Mouse (Mus musculus) myocyte (in vitro differentiated cells): Measurements from ENCODE around the gene Prkn. TPM values are rescaled to one million over a fixed set of nuclear protein-coding genes. Genes with fewer than 3 reads are reported as not detected.
A peak's percentile ranks its signal among the peaks of the same experiment; 100 is the strongest.

Experiments
- H3K27me3 ChIP-seq: one replicate; pipeline ENCODE4 v1.6.1; 2011; ENCODE audit not compliant: control insufficient read depth, insufficient read depth, insufficient read length
- H3K36me3 ChIP-seq: one replicate; pipeline ENCODE4 v1.6.1; 2011; ENCODE audit not compliant: control insufficient read depth, insufficient read depth
- H3K4me2 ChIP-seq: one replicate; pipeline ENCODE4 v1.6.1; 2011; ENCODE audit warnings: low read depth, control low read depth
- H3K4me3 ChIP-seq: one replicate; pipeline ENCODE4 v1.5.1; 2011; ENCODE audit warnings: mild to moderate bottlenecking, control low read depth, moderate library complexity
- H3K79me2 ChIP-seq: one replicate; pipeline ENCODE4 v1.6.1; 2011; ENCODE audit not compliant: control insufficient read depth, insufficient read depth
- H3ac ChIP-seq: one replicate; pipeline ENCODE4 v1.6.1; 2011; ENCODE audit not compliant: control insufficient read depth, insufficient read length
- CEBPB ChIP-seq: IDR thresholded peaks from 2 replicates; pipeline ENCODE4 v1.6.1; 2011; ENCODE audit warnings: mild to moderate bottlenecking, moderate library complexity; ENCODE audit not compliant: poor library complexity, insufficient read depth, severe bottlenecking
- E2F4 ChIP-seq: IDR thresholded peaks from one replicate; pipeline ENCODE4 v1.6.1; 2011; ENCODE audit warnings: mild to moderate bottlenecking, control low read depth, moderate library complexity; ENCODE audit not compliant: insufficient read depth
- MAX ChIP-seq: IDR thresholded peaks from one replicate; pipeline ENCODE4 v1.6.1; 2011; ENCODE audit warnings: low read depth, mild to moderate bottlenecking, control low read depth
- MYOD1 ChIP-seq, 3 experiments: IDR thresholded peaks; one replicate each; pipeline ENCODE4 v1.6.1; 2011; ENCODE audit warnings: control low read depth in 2 of 3, low read depth in 2 of 3, mild to moderate bottlenecking in 2 of 3, moderate library complexity in 1 of 3; ENCODE audit not compliant: insufficient read length in 2 of 3, control insufficient read depth in 1 of 3
- MYOG ChIP-seq, 3 experiments: IDR thresholded peaks; one replicate each; pipeline ENCODE4 v1.6.1; 2011; ENCODE audit warnings: control low read depth in 2 of 3, low read depth in 2 of 3, mild to moderate bottlenecking in 2 of 3; ENCODE audit not compliant: insufficient read length in 2 of 3, control insufficient read depth in 1 of 3, insufficient read depth in 1 of 3
- POLR2A ChIP-seq: IDR thresholded peaks from one replicate; pipeline ENCODE4 v1.6.1; 2011; ENCODE audit warnings: low read depth, mild to moderate bottlenecking, control low read depth, moderate library complexity; ENCODE audit not compliant: insufficient read length
- POLR2AphosphoS2 ChIP-seq: IDR thresholded peaks from one replicate; pipeline ENCODE4 v1.6.1; 2011; ENCODE audit warnings: low read depth, control low read depth; ENCODE audit not compliant: insufficient read length
- SRF ChIP-seq: IDR thresholded peaks from one replicate; pipeline ENCODE4 v1.6.1; 2011; ENCODE audit warnings: low read depth; ENCODE audit not compliant: control insufficient read depth, insufficient read length
- TCF12 ChIP-seq: IDR thresholded peaks from one replicate; pipeline ENCODE4 v1.6.1; 2011; ENCODE audit warnings: mild to moderate bottlenecking, control low read depth; ENCODE audit not compliant: poor library complexity, insufficient read depth, severe bottlenecking
- TCF3 ChIP-seq: IDR thresholded peaks from one replicate; pipeline ENCODE4 v1.6.1; 2011; ENCODE audit warnings: low read depth, control low read depth; ENCODE audit not compliant: insufficient read length
- USF1 ChIP-seq: IDR thresholded peaks from one replicate; pipeline ENCODE4 v1.6.1; 2011; ENCODE audit warnings: low read depth, mild to moderate bottlenecking, control low read depth, moderate library complexity
- polyA plus RNA-seq: library from polyadenylated mRNA; unstranded; fragments of >200 nt; fragmentation: generic; extraction: Trizol; gene quantifications from one replicate; pipeline ENCODE4 v1.2.1, GENCODE M21; 2012; ENCODE audit warnings: missing spikeins

Gene Prkn
- polyA plus RNA-seq: 0.26 TPM

DNA sequence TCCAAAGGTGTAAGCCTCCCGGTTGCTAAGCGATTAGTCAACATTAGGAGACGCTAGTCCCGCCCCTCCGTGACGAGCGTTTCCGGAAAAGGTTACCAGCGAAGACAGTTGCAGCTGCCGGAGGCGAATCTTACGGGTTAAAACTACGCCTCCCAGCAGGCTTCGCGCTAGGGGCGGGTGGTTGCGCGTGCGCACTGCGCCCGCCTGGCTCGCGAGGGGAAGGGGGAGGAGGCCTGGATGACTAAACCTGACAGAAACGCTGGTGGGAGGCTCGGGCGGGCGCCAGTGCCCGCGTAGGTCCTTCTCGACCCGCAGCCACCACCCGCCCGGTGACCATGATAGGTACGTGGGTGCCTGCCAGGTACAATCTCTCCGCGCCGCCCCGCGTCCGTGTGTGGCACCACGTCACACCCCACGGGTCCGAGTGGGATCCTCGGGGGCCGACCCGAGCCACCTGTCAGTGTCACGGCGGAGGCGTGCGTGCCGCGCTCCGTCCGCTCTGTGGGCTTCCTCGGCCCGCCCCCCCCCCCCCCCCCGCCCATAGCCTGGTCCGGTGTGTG lies at the start of gene Prkn, which contains the start of gene Pacrg:
Gene Prkn (plus strand): TSS at position 237 of the 560 bp plus-strand sequence.
Gene Pacrg (minus strand): TSS at position 164 of the 560 bp plus-strand sequence.
- TF ChIP-seq E2F4 (no peak), POLR2AphosphoS2 (peak; percentile 65), SRF (no peak), MYOD1 (IDR thresholded peaks at IDR 0.05; ENCODE audit: control insufficient read depth in 1 of 3, insufficient read length in 2 of 3, low read depth in 2 of 3) (peak; percentile 24 to 72 (median 50)), POLR2A (peak; percentile 69), MYOG (IDR thresholded peaks at IDR 0.05; ENCODE audit: control insufficient read depth in 1 of 3, insufficient read depth in 1 of 3, insufficient read length in 2 of 3, low read depth in 2 of 3) (peak; percentile 17 to 78 (median 74))
- Histone ChIP-seq H3K4me3 (peak within 1 kb of the TSS; percentile 27), H3K36me3 (no peaks in the 10 kb centered on the region), H3K79me2 (no peaks in the 10 kb centered on the region), H3K4me2 (peak within 1 kb of the TSS; percentile 87), H3K27me3 (peaks cover 4% of the 10 kb centered on the region), H3ac (peak within 1 kb of the TSS; percentile 68)

GRCm38 (mm10) chr17:10791661-10792060 lies 48.5 kb upstream of the Prkn start:
- Histone ChIP-seq H3K79me2 (no peaks in the 10 kb centered on the region), H3K27me3 (no peaks in the 10 kb centered on the region), H3K4me3 (no peak overlapping the region), H3ac (no peak overlapping the region), H3K36me3 (no peaks in the 10 kb centered on the region), H3K4me2 (no peak overlapping the region)
- TF ChIP-seq TCF12: no peak
- no peak for TF ChIP-seq POLR2A
- no peak for TF ChIP-seq MAX
- no peak for TF ChIP-seq USF1
- TF ChIP-seq TCF3: no peak
- TF ChIP-seq MYOD1 (IDR thresholded peaks at IDR 0.05; ENCODE audit: control insufficient read depth in 1 of 3, insufficient read length in 2 of 3, low read depth in 2 of 3): no peak
- no peak for TF ChIP-seq MYOG (IDR thresholded peaks at IDR 0.05; ENCODE audit: control insufficient read depth in 1 of 3, insufficient read depth in 1 of 3, insufficient read length in 2 of 3, low read depth in 2 of 3)
- TF ChIP-seq POLR2AphosphoS2: no peak
- no peak for TF ChIP-seq SRF
- TF ChIP-seq CEBPB: no peak
- TF ChIP-seq E2F4: no peak

- Histone ChIP-seq H3ac (no peak overlapping the region), H3K4me2 (no peak overlapping the region), H3K27me3 (no peaks in the 10 kb centered on the region), H3K36me3 (no peaks in the 10 kb centered on the region), H3K79me2 (no peaks in the 10 kb centered on the region), H3K4me3 (no peak overlapping the region)
- TF ChIP-seq MYOG (IDR thresholded peaks at IDR 0.05; ENCODE audit: control insufficient read depth in 1 of 3, insufficient read depth in 1 of 3, insufficient read length in 2 of 3, low read depth in 2 of 3): no peak
- TF ChIP-seq MYOD1 (IDR thresholded peaks at IDR 0.05; ENCODE audit: control insufficient read depth in 1 of 3, insufficient read length in 2 of 3, low read depth in 2 of 3): no peak
- no peak for TF ChIP-seq E2F4
- TF ChIP-seq TCF3: no peak
- TF ChIP-seq CEBPB: no peak
- no peak for TF ChIP-seq TCF12
These were observed 33.5 kb upstream of the Prkn start for GRCm38 (mm10) chr17:10806692-10807091.

DNA sequence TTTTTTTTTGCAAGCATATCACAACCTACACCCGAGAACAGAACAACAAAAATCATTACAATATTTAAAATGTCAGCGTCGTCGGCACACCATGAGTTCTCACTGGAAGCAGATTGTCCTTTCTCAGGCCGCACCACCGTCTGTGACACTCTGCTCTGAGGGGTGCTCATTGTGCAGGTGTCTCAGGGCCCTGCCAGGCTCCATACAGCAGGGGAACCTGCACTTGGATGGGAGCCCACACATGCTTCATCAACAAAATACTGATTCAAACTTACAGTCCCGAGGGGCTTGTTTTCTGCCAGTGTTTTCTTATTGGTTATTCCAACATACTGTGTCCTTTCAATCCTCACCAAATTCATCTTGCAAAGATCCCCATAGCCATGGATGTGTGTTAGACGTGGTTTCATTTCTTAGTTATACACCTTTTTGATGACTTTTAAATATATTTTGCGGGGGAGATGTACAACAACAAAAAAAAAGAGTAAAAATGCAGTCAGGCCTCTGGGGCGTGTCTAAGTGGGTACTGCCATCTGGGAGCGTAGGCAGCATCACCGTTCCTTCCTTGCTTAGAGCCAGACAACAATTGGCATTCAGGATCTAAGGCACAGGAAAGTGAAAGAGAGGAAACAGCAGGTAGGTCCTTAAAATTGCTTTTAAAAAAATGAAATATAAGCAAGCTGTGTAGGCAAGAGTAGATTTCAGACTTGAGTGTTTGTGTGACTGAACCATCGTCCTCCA lies 32.8 kb upstream of the Prkn start:
- Histone ChIP-seq H3K4me3 (no peak overlapping the region), H3K79me2 (no peaks in the 10 kb centered on the region), H3K4me2 (no peak overlapping the region), H3K36me3 (no peaks in the 10 kb centered on the region), H3K27me3 (no peaks in the 10 kb centered on the region), H3ac (no peak overlapping the region)
- TF ChIP-seq POLR2A (no peak), MAX (no peak), CEBPB (no peak), SRF (no peak), TCF12 (no peak), E2F4 (no peak)

DNA sequence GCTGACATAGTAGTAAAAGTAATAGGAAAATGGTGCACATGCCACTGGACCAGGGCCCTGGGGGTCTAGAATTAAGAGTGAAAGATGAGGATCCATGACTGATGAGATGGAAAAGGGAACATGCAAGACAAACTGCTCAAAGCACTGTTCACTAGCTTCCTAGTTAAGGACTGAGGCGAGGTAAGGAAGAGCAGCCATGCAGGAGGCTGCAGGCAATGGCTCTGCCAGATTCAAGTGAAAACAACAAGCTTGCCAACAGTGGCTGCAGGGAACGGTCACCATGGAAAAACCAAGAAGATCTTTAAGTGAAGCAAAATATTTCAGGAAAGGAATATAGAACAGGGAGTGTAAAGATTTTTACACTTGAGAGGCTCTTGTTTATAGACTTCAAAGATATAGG lies 31.6 kb upstream of the Prkn start:
- Histone ChIP-seq H3K79me2 (no peaks in the 10 kb centered on the region), H3K36me3 (no peaks in the 10 kb centered on the region), H3ac (no peak overlapping the region), H3K27me3 (no peaks in the 10 kb centered on the region), H3K4me3 (no peak overlapping the region), H3K4me2 (no peak overlapping the region)
- no peak for TF ChIP-seq POLR2A
- no peak for TF ChIP-seq CEBPB
- no peak for TF ChIP-seq SRF
- no peak for TF ChIP-seq E2F4
- TF ChIP-seq TCF12: no peak
- TF ChIP-seq MYOG (IDR thresholded peaks at IDR 0.05; ENCODE audit: control insufficient read depth in 1 of 3, insufficient read depth in 1 of 3, insufficient read length in 2 of 3, low read depth in 2 of 3): no peak
- TF ChIP-seq TCF3: no peak
- no peak for TF ChIP-seq MYOD1 (IDR thresholded peaks at IDR 0.05; ENCODE audit: control insufficient read depth in 1 of 3, insufficient read length in 2 of 3, low read depth in 2 of 3)
- TF ChIP-seq POLR2AphosphoS2: no peak
- TF ChIP-seq MAX: no peak
- TF ChIP-seq USF1: no peak
